Mouse (Mus musculus): ENCODE measurements around the gene Mxd4.

DNA sequence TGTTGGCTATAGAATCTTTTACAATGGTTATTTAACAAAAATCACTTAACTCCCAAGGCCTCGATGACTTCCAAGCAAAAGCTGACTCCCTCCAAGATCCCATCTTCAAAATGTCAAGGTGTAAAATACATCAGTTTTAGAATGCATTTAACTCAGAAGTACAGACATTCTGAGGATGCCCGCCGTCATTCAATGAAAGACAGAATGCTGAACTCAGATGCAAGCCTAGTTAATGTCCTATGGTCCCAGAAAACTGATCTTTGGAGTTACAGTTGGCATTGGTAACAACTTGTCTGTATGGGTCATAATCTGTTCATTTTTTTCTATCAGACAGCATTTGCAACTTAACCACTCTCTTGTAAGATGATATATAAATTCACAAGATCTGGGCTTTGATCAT, 17.6 kb downstream of the Mxd4 start:
- TF ChIP-seq CTCF (IDR thresholded peaks at IDR 0.05; ENCODE audit: control insufficient read depth, insufficient read depth, low read length): no peak
- no peak for TF ChIP-seq POLR2A (IDR thresholded peaks at IDR 0.05; ENCODE audit: borderline replicate concordance, control insufficient read depth, low read depth, low read length)

Data from bone marrow, adult 2 months (tissue).